Mouse (Mus musculus): ENCODE data around the gene Sept6.
A peak's percentile ranks its signal among the peaks of the same experiment; 100 is the strongest.
"Not testable (repeated sequence)": the region's sequence is repeated elsewhere in the genome, so short reads cannot be mapped to it uniquely, and the experiment has no call there.

Sept6 gene

DNA sequence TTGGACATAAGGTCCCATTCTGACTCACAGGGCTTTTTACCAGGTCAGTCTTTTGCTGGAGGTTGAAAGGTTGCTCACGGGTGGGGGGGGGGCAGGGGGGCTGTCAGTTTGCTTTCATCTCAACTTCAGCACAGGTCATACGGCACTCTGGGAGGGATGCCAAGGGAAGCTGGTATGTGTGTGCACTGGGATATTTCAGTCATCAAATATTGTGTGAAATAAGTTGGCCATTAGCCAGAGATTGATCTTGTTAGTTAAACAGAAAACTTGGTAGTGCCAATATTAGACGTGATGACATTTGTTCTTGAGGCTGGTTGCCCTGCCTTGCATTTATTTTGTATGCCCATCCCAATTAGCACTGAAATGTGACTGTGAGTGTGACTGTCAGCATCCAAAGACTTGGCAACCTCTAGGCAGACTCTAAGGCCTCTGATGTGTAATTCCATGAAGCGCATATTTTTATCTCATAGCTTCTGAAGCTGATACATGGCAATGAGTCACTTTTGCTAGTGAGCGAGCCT lies 18.6 kb downstream of the Sept6 start:
- no peak for DNase-seq (ENCODE audit: extremely low read depth, low read depth, low spot score)

DNA sequence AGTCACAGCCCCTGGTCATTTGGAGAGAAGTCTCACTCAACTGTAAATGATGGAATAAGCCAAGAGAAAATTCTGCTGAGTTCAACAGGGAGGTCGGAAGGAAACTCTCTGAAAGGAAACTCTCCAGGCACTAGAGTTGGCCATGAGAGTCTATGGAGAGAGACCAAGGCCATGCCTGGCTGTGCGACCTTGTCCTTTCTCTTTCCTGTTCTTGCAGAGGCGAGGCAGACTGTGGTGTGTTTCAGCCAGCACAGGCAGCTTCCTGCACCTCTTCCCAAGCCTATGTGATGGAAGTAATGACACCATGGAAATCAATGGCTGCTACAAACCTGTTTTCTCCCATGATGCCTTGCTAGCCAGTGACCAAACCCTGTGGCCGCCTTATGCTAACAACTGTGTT lies 20.4 kb downstream of the Sept6 start:
- no peak for DNase-seq (ENCODE audit: extremely low read depth, low read depth, low spot score)

DNA sequence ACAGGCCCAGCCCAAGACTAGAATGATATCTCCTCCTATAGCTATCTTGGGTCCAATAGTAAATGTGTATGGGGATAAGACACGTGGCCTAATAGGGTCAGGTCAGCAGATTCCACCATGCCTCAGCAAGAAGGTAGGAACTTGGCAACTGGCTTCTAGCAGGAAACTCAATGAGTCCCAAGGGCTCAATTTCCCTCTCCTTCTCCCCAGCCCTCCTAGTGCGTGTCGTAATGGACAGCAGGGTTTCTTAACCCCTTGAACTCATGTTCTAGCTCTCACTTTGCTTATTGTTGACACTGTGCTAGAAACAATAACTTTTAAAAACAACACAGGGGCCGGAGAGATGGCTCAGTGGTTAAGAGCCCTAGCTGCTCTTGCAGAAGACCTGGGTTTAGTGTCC lies 22.1 kb downstream of the Sept6 start:
- DNase-seq (ENCODE audit: extremely low read depth, low read depth, low spot score): no peak

DNA sequence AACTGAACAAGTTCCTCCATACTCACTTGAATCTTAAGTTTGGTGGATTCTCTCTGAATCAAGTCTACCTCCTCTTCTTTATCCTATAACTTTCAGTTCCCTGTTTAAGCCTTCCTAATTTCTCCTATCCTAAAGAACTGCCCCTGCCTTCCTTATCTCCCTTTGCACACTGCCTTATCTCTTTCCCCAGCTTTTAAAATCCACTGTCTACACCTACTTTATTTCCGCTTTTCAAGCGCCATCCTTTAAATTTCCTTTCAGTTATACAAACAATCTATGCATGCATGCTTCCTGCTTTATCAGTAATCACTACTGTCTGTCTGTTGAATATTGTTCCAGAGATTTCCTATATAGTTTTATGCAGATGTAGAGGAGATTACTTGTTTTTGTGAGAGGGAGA lies 34.9 kb downstream of the Sept6 start:
- no peak for DNase-seq (ENCODE audit: extremely low read depth, low read depth, low spot score)

DNA sequence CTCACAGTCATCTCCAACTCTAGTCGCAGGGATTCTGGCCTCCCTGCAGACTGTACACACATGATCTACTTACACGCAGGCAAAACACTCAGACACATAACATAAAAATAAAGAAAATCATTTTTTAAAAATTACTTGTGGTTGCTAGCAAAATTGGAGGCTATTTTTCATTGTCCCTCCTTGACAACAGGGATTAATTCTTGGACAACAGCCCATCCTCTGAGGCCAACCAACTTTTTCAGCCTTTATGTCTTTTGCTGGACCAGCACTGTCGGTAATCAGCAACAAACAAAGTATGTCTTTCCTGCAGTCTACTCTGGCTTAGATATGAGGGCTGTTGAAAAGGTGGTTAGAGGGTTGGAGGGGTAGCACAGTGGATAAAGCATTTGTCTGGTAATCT lies 50.5 kb downstream of the Sept6 start:
- DNase-seq (ENCODE audit: extremely low read depth, low read depth, low spot score): no peak

DNA sequence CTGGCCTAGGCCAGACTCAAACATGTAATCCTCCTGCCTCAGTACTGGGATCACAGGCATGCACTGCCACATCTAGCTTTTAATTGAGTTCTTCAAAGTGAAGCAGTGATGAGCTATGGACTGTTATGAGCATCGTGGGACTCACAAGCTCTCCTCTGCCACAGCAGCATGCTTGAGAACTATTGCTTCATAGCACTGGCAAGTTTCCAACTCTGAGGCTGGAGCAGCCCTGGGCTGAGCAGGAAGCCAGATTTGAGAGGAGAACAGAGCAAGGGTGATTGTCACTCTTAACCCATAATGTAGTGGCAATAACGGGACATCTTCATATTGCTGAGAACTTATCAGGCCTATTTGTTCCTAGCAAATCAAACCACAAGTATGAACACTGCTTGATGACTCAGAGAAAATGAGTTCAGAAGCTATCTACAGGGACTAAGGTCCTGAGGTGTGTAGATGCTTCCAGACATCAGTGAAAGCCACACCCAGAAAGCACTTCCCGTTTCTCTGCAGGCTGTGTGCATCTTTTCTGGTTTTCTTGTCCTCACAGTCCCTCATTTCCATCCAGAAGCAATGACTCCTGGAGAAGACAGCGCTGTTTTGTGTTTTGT lies 51.7 kb downstream of the Sept6 start:
- no peak for DNase-seq (ENCODE audit: extremely low read depth, low read depth, low spot score)

DNA sequence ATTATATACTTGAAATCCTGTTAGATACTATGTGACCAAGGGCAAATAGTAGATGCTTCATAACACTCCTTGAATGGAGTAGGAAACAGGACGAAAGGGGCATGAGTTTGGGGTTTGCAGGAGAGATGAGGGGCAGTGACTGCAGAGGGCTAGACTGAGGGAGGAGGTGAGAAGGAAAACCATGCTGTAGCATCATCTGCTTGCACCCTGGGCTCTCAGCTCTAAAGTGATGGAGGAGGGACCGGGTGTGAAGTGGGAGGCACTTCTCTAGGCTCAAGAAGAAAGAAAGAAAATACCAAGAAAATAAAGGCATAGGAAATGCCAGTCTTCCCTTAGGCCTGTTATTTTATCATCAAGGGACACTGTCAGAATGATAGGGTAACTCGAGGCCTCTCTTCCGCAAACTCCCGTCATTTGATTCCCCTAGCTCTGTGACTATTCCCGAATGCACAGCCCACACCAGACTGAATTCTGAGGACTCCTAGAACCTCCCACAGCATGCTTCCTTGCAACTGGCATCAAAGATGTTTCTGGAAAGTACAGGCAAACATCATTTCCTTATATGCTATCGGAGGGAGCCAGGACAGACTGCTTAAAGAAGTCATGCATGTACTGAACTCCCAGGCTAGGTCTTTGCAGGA lies 56.1 kb downstream of the Sept6 start:
- DNase-seq (ENCODE audit: extremely low read depth, low read depth, low spot score): no peak

DNA sequence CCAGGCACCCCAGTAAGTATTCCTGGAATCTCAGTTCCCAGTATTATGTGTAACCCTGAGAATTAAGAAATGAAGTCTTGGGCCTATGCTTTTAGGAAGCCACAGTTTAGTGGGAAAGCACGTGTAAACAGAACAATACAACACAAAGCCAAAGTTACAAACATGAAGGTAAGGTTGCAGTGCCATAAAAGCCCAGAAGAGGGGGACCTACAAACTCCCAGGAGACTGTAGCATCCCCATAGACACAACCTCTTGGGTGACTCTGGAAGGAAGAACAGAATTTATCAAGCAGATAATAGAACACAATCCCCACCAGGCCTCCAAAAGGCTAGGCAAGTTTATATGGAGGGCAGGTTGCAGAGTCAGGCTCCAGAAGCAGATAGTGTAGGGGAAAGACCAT lies 61.0 kb downstream of the Sept6 start:
- no peak for DNase-seq (ENCODE audit: extremely low read depth, low read depth, low spot score)

DNA sequence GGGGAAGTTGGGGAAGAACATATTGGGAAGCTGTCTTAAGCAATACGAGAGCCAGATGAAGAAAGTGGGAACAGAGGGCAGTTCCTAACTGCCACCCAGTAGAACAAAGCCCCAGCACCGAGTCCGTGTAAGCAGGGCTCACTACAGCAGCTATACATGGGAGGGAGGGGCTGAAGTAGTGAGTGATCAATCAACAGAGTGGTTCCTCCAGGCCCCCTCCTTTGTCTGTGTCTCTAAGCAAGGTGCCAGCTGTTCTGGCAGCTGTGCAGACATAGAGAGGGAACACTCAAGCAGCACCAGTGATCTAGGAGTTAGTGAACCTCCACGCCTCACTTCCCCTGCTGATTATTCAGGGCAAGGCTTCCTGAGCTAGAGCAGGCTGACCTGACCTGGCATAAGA lies 61.9 kb downstream of the Sept6 start:
- no peak for DNase-seq (ENCODE audit: extremely low read depth, low read depth, low spot score)

DNA sequence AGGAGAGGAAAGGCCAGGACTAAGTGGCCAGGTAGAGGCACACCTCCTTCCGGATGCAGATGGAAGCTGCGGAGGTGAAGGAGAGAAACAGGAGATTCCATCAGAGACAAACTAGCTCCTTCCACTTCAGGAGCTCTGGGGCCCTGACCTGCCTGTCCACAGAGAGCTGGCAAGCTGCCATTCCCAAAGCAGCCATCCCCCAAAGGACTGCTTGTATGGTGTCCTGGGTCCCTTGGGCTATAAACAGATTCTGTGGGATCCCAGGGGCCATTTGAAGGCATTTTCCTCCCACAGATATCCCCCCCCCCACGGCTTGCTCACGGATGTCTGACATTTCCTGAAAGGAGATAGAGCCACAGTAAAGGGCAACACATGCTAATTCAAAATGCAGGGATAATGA lies 62.8 kb downstream of the Sept6 start:
- DNase-seq (ENCODE audit: extremely low read depth, low read depth, low spot score): no peak

DNA sequence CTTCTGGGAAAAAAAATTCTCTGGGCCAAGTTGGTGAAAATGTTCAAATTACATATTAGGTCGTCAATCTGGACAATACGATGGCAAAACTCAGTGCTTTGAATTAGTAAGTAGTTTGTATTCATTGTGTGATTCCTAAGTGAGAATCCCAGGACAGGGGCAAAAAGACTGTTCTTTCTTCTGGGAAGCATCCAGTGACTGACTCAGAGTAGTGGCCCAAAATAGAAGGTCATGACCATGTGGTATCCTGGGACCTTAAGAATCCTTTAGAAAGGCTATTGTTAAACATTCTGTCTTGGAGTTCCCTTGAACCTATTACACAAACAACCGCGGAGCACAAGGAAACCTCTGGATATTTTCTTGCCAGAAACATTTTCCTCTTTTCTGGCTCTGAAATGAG lies 70.2 kb downstream of the Sept6 start:
- no peak for DNase-seq (ENCODE audit: extremely low read depth, low read depth, low spot score)

DNA sequence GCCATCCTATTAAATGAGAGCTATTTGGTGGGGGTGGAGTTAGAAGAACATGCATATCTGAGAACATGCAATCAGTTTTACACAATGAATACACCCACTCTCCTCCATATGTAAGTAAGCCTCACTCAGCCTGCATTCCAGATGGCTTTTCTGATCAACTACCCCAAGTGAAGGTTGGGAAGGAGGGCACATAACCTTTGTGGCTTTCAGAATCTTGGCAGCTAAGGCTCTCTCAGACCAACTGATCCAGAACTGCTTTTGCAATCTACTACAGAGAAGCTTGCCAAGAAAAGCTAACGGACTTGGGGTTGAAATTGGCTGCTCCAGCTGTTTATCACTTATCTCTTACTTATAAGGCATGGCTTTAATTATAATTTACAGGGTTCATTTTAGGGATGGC lies 73.8 kb downstream of the Sept6 start:
- DNase-seq (ENCODE audit: extremely low read depth, low read depth, low spot score): no peak

DNA sequence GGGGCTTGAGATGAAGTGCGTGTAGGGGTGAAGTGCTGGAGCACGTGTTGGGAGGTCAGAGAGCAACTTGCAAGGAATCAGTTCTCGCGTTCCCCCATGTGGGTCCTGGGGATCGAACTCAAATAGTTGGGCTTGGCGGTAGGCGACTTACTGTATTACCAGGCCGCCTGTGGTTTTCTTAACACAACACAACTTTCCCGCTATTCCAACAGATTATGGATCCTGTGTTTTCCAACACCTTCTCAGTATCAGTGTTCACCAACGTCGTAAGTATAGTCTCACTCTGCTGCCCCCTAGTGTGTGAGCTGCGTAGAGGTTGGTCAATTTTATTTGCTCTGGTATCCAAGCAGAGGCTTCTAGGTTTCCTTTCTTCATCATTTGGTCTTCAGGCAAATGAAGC lies 80.3 kb downstream of the Sept6 start:
- DNase-seq (ENCODE audit: extremely low read depth, low read depth, low spot score): no peak

DNA sequence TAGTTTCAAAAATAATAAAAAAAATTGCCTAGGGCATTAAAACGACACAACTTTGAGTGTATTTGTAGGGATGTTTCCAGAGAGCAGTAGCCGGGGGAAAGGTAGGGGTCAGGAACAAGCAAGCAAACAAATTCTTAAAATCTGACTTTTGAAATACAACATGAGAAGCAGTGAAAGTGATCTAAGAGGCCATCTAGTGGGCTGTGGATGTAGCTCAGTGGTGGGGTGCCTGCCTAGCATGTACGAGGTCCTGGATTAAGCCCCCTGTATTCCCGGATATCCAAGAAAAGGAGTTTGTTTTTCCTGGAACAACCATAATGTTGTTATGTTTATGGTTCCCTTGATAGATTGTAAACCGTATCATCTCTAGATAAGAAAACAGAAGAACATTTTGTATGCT lies 85.1 kb downstream of the Sept6 start:
- no peak for DNase-seq (ENCODE audit: extremely low read depth, low read depth, low spot score)

DNA sequence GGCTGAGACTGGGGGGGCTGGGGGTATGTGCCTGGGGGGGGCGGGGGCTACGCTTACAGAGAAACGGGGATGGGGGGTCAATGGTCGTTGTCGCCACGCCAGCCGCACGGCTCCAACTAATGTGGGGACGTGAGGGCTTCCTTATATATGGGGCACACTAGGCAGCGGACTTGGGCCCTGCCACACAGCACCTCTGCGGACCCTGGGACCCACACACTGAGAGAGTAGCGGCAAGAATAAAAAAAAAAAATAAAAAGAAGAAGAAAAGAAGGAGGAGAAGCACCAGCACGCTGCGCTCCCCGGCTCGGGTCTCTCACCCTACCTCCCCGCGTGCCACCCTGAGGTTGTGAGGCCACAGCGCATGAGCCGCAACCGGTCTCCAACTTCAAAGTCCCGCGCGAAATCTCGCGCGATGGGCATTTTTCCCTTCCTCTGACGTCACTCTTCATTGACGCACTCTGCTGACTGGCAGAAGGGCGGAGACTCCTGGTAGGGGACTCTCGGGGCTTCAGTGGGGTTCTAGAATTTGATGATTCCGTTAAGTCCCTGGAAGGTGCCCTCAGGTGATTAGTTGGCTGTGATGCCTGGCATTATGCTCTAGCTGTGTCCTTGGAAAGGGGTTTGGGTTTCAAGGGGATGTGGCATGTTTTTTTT lies 88.4 kb downstream of the Sept6 start:
- DNase-seq (ENCODE audit: extremely low read depth, low read depth, low spot score): peak; percentile 21

DNA sequence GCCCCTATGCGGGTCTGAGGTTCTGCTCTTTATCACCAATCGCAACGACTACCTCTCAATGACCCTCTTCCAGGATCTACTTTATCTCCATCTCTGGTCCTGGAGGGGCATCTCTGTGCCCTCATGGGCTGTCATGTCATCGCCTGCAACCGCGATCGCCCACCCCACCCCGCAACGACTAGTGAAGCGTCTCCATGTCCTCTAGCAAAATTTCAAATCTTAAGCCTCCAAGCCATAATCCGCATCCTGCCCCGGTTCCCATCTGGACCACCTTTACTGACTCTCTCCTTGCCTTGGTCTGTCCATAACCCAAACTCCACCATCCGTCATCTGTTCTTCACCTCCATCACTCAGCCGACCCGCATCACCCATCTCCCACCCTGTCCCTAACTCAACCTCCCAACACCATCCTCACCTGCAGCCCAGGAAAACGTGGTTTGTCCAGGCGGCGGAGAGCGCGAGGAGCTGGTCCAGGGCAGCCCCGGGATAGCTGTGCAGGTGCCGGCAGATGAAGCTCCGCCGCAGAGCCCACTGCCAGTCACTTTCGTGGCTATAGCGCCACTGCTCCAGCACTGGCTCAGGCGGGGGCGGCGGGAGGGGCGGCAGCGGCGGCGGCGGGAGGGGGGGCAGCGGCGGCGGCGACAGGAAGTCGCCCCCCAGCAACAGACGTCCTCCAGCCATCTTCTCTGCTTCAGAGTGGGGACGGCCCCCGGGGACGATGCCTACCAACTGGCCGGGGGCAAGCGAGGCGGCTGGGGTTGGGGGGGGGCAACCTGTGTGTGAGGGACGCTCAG lies 89.1 kb downstream of the Sept6 start, which contains the start of gene Nkrf:
Gene Nkrf (minus strand): TSS at position 579 of the 794 bp plus-strand sequence.
- no peak for DNase-seq (ENCODE audit: extremely low read depth, low read depth, low spot score)

DNA sequence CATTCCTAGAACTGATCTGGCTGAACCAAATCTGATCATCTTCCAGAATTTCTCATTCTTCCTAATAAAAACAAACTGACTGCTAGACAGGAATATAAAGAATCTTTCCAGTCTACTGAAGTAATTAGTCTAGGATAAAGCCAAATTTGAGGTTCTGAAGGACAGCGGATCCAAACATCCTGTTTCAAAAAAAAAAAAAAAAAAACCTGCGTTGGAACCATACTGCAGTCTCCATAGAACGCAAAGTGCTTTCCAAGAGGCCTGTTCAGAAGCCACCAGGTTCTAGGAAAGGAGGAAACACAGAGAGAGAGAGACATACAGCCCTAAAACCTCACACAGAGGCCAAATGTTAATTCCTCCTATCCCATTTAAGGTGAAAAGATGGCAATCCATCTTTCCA lies 89.9 kb downstream of the Sept6 start:
- DNase-seq (ENCODE audit: extremely low read depth, low read depth, low spot score): no peak

DNA sequence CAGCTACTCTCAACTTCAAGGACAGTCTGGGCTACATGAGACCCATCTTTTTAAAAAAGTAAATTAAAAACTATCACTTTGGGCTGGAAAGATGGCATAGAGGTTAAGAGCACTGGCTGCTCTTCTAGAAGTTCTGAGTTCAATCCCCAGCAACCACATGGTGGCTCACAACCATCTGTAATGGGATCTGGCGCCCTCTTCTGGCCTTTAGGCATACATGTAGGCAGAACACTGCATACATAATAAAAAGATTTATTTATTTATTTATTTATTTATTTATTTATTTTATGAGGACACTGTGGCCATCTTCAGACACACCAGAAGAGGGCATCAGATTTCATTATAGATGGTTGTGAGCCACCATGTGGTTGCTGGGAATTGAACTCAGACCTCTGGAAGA lies 92.7 kb downstream of the Sept6 start:
- not testable (repeated sequence) for DNase-seq (ENCODE audit: extremely low read depth, low read depth, low spot score)

DNA sequence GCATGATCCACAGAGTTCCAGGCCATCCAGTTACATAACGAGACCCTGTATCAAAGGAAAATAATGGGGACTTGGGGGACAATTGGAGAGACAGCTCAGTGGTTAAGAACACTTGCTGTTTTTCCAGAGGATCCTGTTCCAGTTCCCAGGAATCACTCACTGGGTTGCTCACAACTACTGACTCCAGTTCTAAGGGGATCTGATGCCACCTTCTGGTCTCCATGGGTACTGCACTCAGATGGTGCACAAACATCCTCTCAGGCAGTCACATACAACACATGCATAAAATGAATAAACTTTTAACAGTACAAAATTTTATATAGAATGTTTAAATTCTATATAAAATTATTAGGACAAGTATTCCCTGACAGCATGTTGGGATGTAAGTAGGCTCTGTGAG lies 106.9 kb downstream of the Sept6 start:
- no peak for DNase-seq (ENCODE audit: extremely low read depth, low read depth, low spot score)

DNA sequence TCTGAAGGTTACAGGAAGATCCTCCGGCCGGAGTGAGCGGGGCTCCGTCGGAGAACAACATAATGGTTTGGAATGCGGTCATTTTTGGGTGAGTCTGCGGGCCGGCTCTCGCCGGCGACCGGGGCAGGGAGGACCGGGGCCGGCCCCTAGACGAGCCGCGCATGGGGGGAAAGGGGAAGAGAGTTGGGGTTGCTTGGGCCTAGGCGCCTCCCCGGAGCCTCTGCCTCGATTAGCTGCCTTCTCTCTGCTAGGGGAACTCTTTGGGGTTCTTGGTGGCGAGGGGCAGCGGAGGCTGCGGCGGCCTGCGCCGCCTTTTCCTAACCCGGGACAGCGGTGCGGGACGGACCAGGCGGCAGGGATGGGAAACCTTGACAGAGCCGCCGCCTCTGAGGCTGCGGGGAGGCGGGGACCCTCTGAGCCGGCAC lies 116.9 kb downstream of the Sept6 start:
- DNase-seq (ENCODE audit: extremely low read depth, low read depth, low spot score): no peak

DNA sequence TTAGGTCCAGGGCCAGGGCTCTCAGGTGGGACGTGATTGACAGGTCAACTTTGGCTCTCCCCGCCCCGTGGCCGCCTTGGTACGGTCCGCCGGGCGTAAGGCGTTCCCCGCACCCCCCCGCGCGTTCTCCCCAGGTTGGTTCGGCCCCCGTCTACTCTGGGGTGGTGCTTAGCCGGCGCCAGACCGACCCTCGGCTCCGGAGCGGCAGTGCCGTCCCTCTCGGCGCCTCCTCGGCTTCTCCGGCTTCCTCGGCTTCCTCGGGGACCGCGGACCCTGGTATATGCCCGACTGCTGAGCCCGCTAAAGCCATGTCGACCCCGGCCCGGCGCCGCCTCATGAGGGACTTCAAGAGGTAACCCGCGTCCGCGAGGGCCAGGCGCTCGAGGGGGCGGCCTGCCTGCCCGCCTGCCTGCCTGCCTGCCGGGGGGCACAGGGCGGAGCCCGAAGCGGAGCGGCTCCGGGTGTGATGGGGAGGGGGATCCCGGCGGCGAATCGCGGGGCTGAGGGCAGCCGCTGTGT lies 117.4 kb downstream of the Sept6 start:
- DNase-seq (ENCODE audit: extremely low read depth, low read depth, low spot score): no peak

Measured in fat pad, adult 2 months (tissue).